Mouse (Mus musculus): Measurements from ENCODE around the gene Wdr54.

DNA sequence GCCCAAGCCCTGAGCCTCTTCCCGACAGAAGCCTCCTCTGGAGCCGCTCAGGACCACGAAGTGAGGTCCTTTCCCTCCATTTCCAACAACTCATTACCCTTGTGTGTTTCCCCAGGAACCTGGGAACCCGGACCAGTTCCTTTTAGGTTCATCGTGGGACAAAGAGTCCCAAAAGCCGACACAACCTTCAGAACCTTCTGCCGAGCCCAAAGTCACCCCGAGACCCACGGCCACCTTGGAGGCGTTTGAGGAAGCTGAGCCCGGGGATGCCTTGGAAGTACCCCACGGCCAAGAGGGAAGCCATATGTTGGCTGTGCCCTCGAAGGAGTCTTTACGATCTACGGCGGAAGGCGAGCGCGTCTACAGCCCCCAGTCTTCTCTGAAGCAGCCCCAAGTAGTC is 5.2 kb upstream of the Wdr54 start:
- TF ChIP-seq CTCF (conservative IDR thresholded peaks at IDR 0.05 in 1 of 2, IDR thresholded peaks at IDR 0.05 in 1 of 2; ENCODE audit: low read depth in 2 of 2, low read length in 2 of 2) (no peak), POLR2A (IDR thresholded peaks at IDR 0.05; ENCODE audit: low read depth, low read length) (no peak), E2F4 (IDR thresholded peaks at IDR 0.05; ENCODE audit: insufficient replicate concordance, low read depth, low read length) (no peak), RAD21 (IDR thresholded peaks at IDR 0.05; ENCODE audit: low read depth, low read length) (no peak), MYC (IDR thresholded peaks at IDR 0.05; ENCODE audit: low read depth, low read length) (no peak), KAT2A (IDR thresholded peaks at IDR 0.05; ENCODE audit: insufficient replicate concordance, low read length) (no peak), EP300 (IDR thresholded peaks at IDR 0.05; ENCODE audit: low read length) (no peak), MAFK (IDR thresholded peaks at IDR 0.05; ENCODE audit: insufficient replicate concordance, low read length) (no peak), ZC3H11A (IDR thresholded peaks at IDR 0.05; ENCODE audit: low read depth, low read length) (no peak), MAZ (IDR thresholded peaks at IDR 0.05; ENCODE audit: low read depth, low read length) (no peak), MAX (IDR thresholded peaks at IDR 0.05; ENCODE audit: low read length) (no peak), NELFE (IDR thresholded peaks at IDR 0.05; ENCODE audit: low read depth, low read length) (no peak)

Measured in CH12.LX (cell line).